Mouse (Mus musculus) heart, postnatal 14 days (tissue): ENCODE data around the gene Aco2. TPM values are rescaled to one million over a fixed set of nuclear protein-coding genes. Genes with fewer than 3 reads are reported as not detected.

ENCODE experiments used
- DNase-seq, 2 experiments: peaks; one replicate each; pipeline ENCODE4 v3.0.0; 2021 to 2022
- intact Hi-C: fragments of 180-260 bp; cut with DNase I; formaldehyde crosslinking; loops from one replicate; pipeline ENCODE4 v1.15.1; 2025
- total RNA-seq, 2 experiments: library from RNA; stranded (reverse); gene quantifications; 2 replicates each; pipeline ENCODE4 v1.2.3; 2021

Gene Aco2
- total RNA-seq, 2 experiments from 2014 or later, result 2,092 to 2,100 TPM

GRCm38 (mm10) chr15:81939157-81939715, 67.1 kb downstream of the Aco2 start:
- no peak for DNase-seq
- intact Hi-C loops, result no loop called here

- DNase-seq, result no peak
- intact Hi-C loops, result loop anchor here (10.0 kb wide), 1 partner anchor 55 kb away; no protein-coding TSS in a partner anchor
Measured at GRCm38 (mm10) chr15:81939774-81940173, 67.7 kb downstream of the Aco2 start.

- intact Hi-C loops, result loop anchor here (10.0 kb wide), 1 partner anchor 55 kb away; no protein-coding TSS in a partner anchor
- DNase-seq, result no peak
Measured at GRCm38 (mm10) chr15:81940219-81940618, 68.1 kb downstream of the Aco2 start.

- intact Hi-C loops, result loop anchor here (10.0 kb wide), 1 partner anchor 54 kb away; no protein-coding TSS in a partner anchor
- no peak for DNase-seq
Measured at GRCm38 (mm10) chr15:81941010-81941409, 68.9 kb downstream of the Aco2 start.

GRCm38 (mm10) chr15:81943176-81943749, 71.2 kb downstream of the Aco2 start:
- intact Hi-C loops, result loop anchor here (10.0 kb wide), 1 partner anchor 52 kb away; no protein-coding TSS in a partner anchor
- no peak for DNase-seq

- intact Hi-C loops, result loop anchor here (10.0 kb wide), 1 partner anchor 46 kb away; no protein-coding TSS in a partner anchor
Measured at GRCm38 (mm10) chr15:81949076-81949475, 77.0 kb downstream of the Aco2 start.

GRCm38 (mm10) chr15:81949476-81950131, 77.5 kb downstream of the Aco2 start:
- no peak for DNase-seq
- intact Hi-C loops, result loop anchor here (10.0 kb wide), 1 partner anchor 45 kb away; no protein-coding TSS in a partner anchor

More at GRCm38 (mm10) chr15:81949076-81949475, 77.0 kb downstream of the Aco2 start:
- no peak for DNase-seq

- intact Hi-C loops, result no loop called here
Measured at GRCm38 (mm10) chr15:81950716-81951115, 78.6 kb downstream of the Aco2 start.

GRCm38 (mm10) chr15:81951159-81951558, 79.0 kb downstream of the Aco2 start:
- intact Hi-C loops, result no loop called here
- no peak for DNase-seq

More at GRCm38 (mm10) chr15:81950716-81951115, 78.6 kb downstream of the Aco2 start:
- DNase-seq, result no peak

- no peak for DNase-seq
- intact Hi-C loops, result no loop called here
Measured at GRCm38 (mm10) chr15:81952310-81952709, 80.2 kb downstream of the Aco2 start.

- intact Hi-C loops, result no loop called here
- DNase-seq, result no peak
Measured at GRCm38 (mm10) chr15:81954151-81954583, 82.1 kb downstream of the Aco2 start.

GRCm38 (mm10) chr15:81954716-81955115, 82.6 kb downstream of the Aco2 start:
- DNase-seq, result no peak
- intact Hi-C loops, result loop anchor here (5.0 kb wide), 1 partner anchor 88 kb away; no protein-coding TSS in a partner anchor

- DNase-seq, result no peak
- intact Hi-C loops, result loop anchor here (5.0 kb wide), 1 partner anchor 87 kb away; no protein-coding TSS in a partner anchor
Measured at GRCm38 (mm10) chr15:81955414-81955813, 83.3 kb downstream of the Aco2 start.

- intact Hi-C loops, result loop anchor here (5.0 kb wide), 1 partner anchor 86 kb away; no protein-coding TSS in a partner anchor
- DNase-seq, result peak; percentile 30 to 60
Measured at GRCm38 (mm10) chr15:81956457-81956856, 84.3 kb downstream of the Aco2 start.

- no peak for DNase-seq
- intact Hi-C loops, result loop anchor here (5.0 kb wide), 1 partner anchor 85 kb away; no protein-coding TSS in a partner anchor
Measured at GRCm38 (mm10) chr15:81957598-81957997, 85.5 kb downstream of the Aco2 start.

GRCm38 (mm10) chr15:81958906-81959305, 86.8 kb downstream of the Aco2 start:
- intact Hi-C loops, result loop anchor here (5.0 kb wide), 1 partner anchor 83 kb away; no protein-coding TSS in a partner anchor

GRCm38 (mm10) chr15:81960171-81961077, 88.3 kb downstream of the Aco2 start, which contains the start of gene Pmm1:
Pmm1 (minus strand) TSS chr15:81960930.
- intact Hi-C loops, result loop anchor here (1.0 kb wide), 1 partner anchor 29 kb away; no protein-coding TSS in a partner anchor

More at GRCm38 (mm10) chr15:81958906-81959305, 86.8 kb downstream of the Aco2 start:
- DNase-seq, result no peak

GRCm38 (mm10) chr15:81961078-81961451, 89.0 kb downstream of the Aco2 start:
- intact Hi-C loops, result no loop called here
- DNase-seq, result no peak

More at GRCm38 (mm10) chr15:81960171-81961077, 88.3 kb downstream of the Aco2 start, which contains the start of gene Pmm1:
- DNase-seq, result peak; percentile 98

- no peak for DNase-seq
- intact Hi-C loops, result no loop called here
Measured at GRCm38 (mm10) chr15:81964262-81964661, 92.2 kb downstream of the Aco2 start.
